Mouse (Mus musculus): ENCODE data around the gene Idh1. TPM values are rescaled to one million over a fixed set of nuclear protein-coding genes. Genes with fewer than 3 reads are reported as not detected.
"Not testable (repeated sequence)": the region's sequence is repeated elsewhere in the genome, so short reads cannot be mapped to it uniquely, and the experiment has no call there.

The Idh1 gene
- polyA plus RNA-seq (2012; ENCODE audit: insufficient read depth, insufficient read length, missing spikeins): 333 and 355 TPM in 2 replicates

DNA sequence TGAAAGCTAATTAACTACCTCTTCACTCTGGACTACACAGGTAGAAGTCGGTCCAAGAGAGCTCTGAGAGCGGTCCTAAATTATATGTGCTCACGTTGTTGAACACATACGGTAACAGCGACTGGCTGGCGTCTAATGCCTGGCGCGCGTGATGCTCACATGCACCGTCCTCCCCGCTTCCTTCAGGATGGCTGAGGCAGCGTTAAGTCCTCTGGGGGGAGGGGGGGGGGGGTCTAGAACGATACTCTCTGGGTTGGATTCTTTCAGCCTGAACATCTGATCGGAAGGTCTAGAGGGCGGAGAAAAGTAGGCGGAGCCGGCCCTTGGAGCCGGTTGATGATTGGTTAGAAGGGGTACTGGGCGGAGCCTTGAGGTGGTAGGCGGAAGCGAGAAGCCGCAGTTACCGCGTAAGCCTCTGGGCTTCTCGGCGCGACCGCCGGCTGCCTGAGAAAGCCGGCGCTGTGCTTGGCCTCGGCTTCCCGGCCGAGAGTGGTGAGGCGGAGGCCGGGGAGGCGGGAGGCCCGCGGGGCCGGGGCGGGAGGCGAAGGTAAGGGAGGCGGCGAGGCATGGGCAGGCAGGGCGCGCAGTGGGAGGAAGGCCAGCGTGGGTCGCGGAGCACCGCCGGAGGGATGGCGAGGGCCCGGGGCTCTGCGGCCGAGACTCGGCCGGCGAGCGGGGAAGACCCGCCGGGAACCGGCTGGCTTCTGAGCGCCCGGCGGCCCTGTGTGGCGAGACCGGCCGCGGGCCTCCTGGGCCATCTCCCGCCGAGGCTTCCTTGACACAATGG lies at the start of gene Idh1, which contains the start of gene Pikfyve:
Idh1 (minus strand) TSS at position 214 of the 787 bp plus-strand sequence.
Pikfyve (plus strand) TSS at position 397 of the 787 bp plus-strand sequence.
- Histone ChIP-seq H3K4me1 (ENCODE audit: control insufficient read depth, insufficient read depth, insufficient read length, low read length) (no peaks in the 10 kb centered on the region; the same call in none of the 2 replicates), H3K27ac (replicated peaks; ENCODE audit: low read depth, low read length) (peak within 1 kb of the TSS; percentile 13), H3K4me3 (ENCODE audit: insufficient read depth, low read depth, low read length) (peak within 1 kb of the TSS; percentile 77)

DNA sequence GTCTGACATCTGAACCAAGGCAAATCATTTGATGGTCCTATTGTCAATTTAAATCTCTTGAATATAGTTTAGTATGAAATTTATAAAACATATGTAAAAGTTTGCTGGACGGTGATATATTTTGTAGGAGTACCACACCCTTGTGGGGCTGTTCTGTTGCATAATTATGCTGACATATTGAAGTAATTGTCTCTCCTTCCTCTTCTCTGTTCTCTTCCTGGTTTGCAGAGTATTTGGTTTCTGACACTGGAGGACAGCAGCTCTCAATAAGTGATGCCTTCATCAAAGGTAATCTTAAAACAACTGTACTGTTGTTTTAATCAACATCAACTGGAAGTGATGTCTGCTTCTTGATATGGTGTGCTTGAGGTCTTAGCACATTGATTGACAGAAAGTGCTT lies 44.3 kb upstream of the Idh1 start:
- no peaks in the 10 kb centered on the region for H3K4me1 ChIP-seq (ENCODE audit: control insufficient read depth, insufficient read depth, insufficient read length, low read length)
- H3K4me3 ChIP-seq (ENCODE audit: insufficient read depth, low read depth, low read length): no peak overlapping the region
- H3K27ac ChIP-seq (replicated peaks; ENCODE audit: low read depth, low read length): no peak overlapping the region

DNA sequence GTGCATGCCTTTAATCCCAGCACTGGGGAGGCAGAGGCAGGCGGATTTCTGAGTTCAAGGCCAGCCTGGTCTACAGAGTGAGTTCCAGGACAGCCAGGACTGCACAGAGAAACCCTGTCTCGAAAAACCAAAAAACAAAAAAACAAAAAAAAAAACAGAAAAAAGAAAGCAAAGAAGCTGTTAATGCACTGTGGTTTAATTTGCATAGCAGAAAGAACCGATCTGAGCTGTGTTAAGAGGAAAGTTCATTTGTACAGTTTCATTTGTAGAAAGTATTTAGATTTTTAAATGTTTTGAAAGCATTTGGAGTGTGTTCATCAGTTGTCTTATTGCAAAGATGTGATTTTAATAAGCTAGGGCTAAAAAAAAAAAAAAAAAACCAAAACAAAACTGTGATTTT lies 43.5 kb upstream of the Idh1 start:
- not testable (repeated sequence) for H3K4me1 ChIP-seq (ENCODE audit: control insufficient read depth, insufficient read depth, insufficient read length, low read length); H3K27ac ChIP-seq (replicated peaks; ENCODE audit: low read depth, low read length); H3K4me3 ChIP-seq (ENCODE audit: insufficient read depth, low read depth, low read length)

DNA sequence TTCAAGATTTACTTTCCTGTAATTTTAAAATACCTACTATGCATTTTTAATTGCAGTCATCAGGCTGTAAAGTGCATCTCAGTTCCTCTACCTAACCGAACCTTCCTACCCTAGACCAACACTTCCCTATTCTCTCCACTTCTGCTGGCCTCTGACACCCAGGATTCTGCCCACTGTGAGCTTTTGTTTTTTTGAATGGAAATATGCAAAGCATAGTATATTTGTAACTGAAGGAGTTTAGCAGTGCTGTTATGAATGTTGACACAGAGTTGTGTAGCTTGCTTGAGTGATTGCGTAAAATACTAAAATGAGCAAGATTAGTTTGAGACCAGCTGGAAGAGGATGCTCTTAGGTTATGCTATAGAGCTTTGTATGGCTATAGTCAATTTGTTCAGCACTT lies 41.4 kb upstream of the Idh1 start:
- Histone ChIP-seq H3K4me1 (ENCODE audit: control insufficient read depth, insufficient read depth, insufficient read length, low read length) (no peaks in the 10 kb centered on the region), H3K27ac (replicated peaks; ENCODE audit: low read depth, low read length) (no peak overlapping the region), H3K4me3 (ENCODE audit: insufficient read depth, low read depth, low read length) (no peak overlapping the region)

DNA sequence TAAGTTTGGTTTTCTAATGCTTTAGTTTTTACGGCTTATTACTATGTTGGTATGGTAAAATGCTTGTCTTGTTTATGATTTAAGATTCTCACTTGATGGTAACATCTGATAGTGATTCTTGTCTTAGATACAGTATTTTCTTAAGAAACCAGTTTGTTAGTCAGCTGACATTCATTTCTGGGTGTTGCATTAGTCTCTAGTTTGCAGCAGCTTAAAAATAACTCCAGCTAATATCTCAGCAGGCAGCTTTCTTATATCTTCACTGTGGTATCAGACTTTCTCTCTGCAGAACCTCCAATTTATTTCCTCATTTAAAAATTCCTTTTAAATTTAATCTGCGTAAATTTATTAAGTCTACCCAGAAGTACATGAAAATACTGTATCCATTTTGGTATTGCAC lies 37.4 kb upstream of the Idh1 start:
- Histone ChIP-seq H3K27ac (replicated peaks; ENCODE audit: low read depth, low read length) (no peak overlapping the region), H3K4me1 (ENCODE audit: control insufficient read depth, insufficient read depth, insufficient read length, low read length) (no peaks in the 10 kb centered on the region), H3K4me3 (ENCODE audit: insufficient read depth, low read depth, low read length) (no peak overlapping the region)

DNA sequence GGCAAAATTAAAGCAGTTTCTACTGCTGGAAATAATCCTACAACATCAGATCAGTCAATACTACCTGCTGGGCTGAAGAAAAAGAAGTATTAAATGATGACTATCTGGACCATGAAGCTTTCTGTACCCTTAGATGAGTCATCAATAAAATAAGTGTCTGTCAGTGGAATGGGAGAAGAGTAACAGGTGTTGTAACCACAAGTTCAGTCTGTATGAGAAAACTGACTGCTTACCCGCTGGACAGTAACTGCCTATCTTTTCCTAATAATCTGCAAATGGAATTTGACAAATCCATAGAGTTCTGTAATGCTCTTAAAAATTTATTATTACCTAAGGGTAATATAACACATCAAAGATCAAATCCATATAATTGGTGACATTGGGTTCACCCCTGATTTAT lies 31.7 kb upstream of the Idh1 start:
- no peak overlapping the region for H3K4me3 ChIP-seq (ENCODE audit: insufficient read depth, low read depth, low read length)
- H3K4me1 ChIP-seq (ENCODE audit: control insufficient read depth, insufficient read depth, insufficient read length, low read length): no peaks in the 10 kb centered on the region
- no peak overlapping the region for H3K27ac ChIP-seq (replicated peaks; ENCODE audit: low read depth, low read length)

DNA sequence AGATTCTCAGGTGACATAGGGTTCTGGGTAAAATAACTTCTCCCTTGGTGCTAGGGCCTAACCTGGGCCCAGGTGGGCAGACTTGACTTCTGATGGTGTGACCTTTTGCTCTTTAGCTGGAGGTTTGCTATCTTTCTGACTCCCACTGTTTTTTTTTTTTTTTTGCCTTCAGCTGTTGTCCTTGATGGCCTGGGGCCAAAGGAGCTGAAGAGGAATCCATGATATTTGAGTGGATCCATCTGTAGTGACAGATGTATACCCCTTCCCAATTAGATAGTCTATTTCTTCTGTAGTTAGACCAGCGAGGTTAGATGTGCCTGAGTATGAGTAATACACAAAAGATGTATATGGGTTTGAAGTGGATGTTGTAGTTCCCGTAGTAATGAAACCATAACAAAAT lies 31.3 kb upstream of the Idh1 start:
- Histone ChIP-seq H3K4me3 (ENCODE audit: insufficient read depth, low read depth, low read length) (no peak overlapping the region), H3K27ac (replicated peaks; ENCODE audit: low read depth, low read length) (no peak overlapping the region), H3K4me1 (ENCODE audit: control insufficient read depth, insufficient read depth, insufficient read length, low read length) (no peaks in the 10 kb centered on the region)

DNA sequence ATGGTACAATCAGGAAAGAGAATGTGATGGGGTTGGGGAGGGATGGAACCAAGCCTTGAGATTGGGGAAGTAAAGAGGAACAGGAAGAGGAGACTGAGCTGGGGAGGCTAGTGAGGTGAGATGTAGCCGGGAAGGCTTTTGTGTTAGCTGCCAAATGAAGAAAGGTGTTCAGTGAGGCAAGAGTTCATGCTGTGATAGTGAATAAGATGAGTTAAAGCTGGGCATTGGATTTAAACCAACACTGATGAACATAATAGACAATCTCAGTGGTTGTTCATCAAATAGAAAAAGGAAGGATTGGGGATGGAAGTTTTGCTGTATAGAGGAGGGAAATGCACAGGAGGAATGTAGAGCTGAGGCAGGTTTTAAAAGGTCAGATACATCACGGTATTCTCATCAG lies 26.9 kb upstream of the Idh1 start:
- no peaks in the 10 kb centered on the region for H3K4me1 ChIP-seq (ENCODE audit: control insufficient read depth, insufficient read depth, insufficient read length, low read length)
- no peak overlapping the region for H3K27ac ChIP-seq (replicated peaks; ENCODE audit: low read depth, low read length)
- no peak overlapping the region for H3K4me3 ChIP-seq (ENCODE audit: insufficient read depth, low read depth, low read length)

DNA sequence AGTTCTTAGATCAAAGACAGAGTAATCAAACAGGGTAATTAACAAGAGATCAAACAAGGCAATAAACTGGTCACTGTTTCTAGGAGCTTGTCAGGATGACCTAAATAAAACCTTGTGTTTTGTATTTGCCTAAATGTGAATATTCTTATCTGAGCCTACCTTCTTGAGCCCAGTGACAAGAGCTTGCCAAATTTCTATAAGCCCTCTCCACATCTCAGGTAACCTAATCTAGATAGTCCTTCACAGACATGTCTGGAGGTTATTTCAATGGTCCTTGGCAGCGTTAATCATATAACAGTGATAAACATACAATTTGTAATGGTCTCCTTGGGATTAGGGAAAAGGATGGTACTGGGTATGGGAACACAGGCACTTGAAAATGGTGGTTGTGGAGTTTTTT lies 18.0 kb upstream of the Idh1 start:
- Histone ChIP-seq H3K27ac (replicated peaks; ENCODE audit: low read depth, low read length) (no peak overlapping the region), H3K4me3 (ENCODE audit: insufficient read depth, low read depth, low read length) (no peak overlapping the region), H3K4me1 (ENCODE audit: control insufficient read depth, insufficient read depth, insufficient read length, low read length) (no peaks in the 10 kb centered on the region)

DNA sequence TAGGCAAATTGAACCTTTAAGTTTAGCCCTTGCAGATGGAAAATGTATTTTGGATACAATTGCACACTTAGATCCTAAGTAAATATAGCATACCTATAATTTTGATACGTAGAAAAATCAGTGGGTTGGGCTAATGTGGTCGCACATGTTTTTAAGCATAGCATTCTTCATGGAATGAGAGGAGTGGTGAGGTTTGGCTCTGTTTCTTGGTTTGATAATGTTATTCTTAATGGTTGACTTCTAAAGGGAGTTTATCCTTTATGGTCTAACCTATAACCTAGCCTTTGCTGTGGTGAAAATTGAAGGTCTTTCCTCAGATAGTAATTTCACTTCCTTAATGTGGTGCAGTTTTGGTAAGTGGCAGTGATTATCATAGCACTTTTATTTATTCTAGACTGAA lies 12.6 kb upstream of the Idh1 start:
- no peak overlapping the region for H3K27ac ChIP-seq (replicated peaks; ENCODE audit: low read depth, low read length)
- no peak overlapping the region for H3K4me3 ChIP-seq (ENCODE audit: insufficient read depth, low read depth, low read length)
- H3K4me1 ChIP-seq (ENCODE audit: control insufficient read depth, insufficient read depth, insufficient read length, low read length): no peaks in the 10 kb centered on the region

DNA sequence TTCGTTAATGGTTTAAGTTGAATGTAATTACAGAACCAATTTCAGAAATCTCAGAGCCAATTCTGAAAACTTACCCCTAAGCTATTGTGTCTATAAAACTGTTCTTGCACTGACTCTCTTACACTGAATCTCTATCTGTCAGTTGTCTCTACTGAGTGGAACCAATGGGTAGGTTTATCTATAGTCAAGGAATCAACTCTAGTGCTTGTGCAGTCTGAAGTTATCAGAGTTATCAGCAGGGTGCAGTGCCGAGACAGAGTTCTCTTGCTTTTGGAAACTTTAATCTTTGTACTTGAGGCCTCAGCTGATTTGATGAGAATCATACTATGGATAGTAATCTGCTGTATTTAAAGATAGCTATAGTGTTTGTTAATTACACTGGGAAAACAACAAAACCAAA lies 12.1 kb upstream of the Idh1 start:
- no peak overlapping the region for H3K27ac ChIP-seq (replicated peaks; ENCODE audit: low read depth, low read length)
- no peak overlapping the region for H3K4me3 ChIP-seq (ENCODE audit: insufficient read depth, low read depth, low read length)
- H3K4me1 ChIP-seq (ENCODE audit: control insufficient read depth, insufficient read depth, insufficient read length, low read length): no peaks in the 10 kb centered on the region

DNA sequence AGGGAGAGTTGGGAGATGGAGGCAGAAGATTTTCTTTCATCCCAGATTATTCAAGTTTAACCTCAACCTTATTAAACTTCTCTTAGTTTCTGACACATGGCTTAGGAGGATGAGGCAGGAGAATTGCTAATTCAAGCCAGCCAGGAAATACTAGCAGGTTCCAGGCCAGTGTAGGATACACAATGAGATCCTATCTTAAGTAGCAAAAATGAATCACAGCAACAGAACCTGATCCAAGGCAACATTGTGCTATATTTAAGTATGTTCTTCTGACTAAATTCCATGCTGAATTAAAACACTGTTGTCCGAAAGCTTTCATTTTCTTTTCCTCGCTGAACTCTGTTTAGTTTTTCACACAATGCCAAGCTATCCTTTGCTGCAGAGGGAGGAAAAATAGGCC lies 6.9 kb upstream of the Idh1 start:
- H3K4me1 ChIP-seq (ENCODE audit: control insufficient read depth, insufficient read depth, insufficient read length, low read length): peaks cover 4% of the 10 kb centered on the region; the same call in 1 of the 2 replicates
- no peak overlapping the region for H3K4me3 ChIP-seq (ENCODE audit: insufficient read depth, low read depth, low read length)
- peak overlapping the region; percentile 42 for H3K27ac ChIP-seq (replicated peaks; ENCODE audit: low read depth, low read length)

DNA sequence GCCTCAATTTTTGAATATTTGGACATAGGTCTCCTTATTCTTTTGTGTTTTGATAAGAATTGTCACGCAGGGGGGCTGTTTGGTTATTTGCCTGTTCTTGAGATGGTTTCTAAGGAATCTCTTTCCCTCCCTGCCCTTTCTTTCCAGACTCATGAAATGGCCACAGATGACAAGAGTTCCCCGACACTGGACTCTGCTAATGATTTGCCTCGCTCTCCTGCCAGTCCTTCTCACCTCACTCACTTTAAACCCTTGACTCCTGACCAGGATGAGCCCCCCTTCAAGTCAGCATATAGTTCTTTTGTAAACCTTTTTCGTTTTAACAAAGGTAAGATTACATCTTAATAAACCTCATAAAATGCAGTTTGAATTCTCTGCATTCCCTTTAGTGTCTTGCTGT lies 3.9 kb upstream of the Idh1 start:
- no peak overlapping the region for H3K27ac ChIP-seq (replicated peaks; ENCODE audit: low read depth, low read length)
- H3K4me1 ChIP-seq (ENCODE audit: control insufficient read depth, insufficient read depth, insufficient read length, low read length): peaks cover 4% of the 10 kb centered on the region
- no peak overlapping the region for H3K4me3 ChIP-seq (ENCODE audit: insufficient read depth, low read depth, low read length)

DNA sequence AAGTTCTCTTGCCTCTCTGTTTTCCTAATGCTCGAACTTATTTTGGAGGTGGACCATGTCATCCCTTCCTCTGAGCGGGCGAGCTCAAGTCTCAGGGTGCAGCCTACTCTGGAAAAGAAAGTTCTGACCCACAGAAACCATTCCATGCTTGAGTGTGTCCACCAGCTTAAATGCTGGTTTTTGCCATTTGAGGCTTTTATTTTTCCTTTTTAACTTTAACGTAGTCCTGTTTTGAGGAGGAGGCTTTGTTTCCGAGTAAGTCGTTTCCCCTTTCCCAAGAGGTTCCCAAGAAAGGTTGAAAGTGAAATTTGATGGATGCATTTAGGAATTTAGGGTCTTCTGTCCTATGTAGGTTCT lies 752 bp upstream of the Idh1 start:
- peak overlapping the region; percentile 77 for H3K4me3 ChIP-seq (ENCODE audit: insufficient read depth, low read depth, low read length)
- H3K4me1 ChIP-seq (ENCODE audit: control insufficient read depth, insufficient read depth, insufficient read length, low read length): no peaks in the 10 kb centered on the region; the same call in none of the 2 replicates
- no peak overlapping the region for H3K27ac ChIP-seq (replicated peaks; ENCODE audit: low read depth, low read length)

DNA sequence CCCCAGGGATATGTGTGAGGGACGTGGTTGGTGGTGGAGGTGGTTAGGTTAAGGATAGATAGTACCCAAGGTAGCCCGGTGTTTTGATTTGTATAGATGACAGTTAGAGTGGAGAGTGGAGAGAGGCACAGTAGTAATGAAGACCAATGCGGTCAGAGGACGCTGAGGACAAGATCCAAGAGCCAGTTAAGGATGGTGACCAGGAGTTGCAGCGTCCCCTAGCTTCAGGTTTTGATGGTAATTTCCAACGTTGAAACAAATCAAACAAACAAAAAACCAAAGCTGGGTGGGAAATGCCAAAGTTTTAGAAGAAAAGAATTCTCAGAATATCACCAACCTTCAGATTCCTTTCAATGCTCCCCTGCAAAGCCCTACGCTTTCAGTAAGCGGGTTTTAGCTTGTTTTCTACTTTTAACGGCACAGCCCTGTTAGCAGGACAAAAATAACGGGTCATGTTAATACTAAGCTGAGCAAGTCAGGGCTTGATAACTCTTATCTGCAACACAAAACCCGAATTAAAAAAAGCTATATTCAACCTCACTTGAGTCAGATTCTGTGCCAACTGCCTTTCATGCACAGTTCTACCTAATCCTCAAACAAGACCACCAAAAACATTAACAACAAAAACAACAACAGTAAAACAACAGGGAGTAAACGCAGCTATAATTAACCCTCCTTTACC lies 635 bp downstream of the Idh1 start:
- Histone ChIP-seq H3K27ac (replicated peaks; ENCODE audit: low read depth, low read length) (peak overlapping the region; percentile 13), H3K4me3 (ENCODE audit: insufficient read depth, low read depth, low read length) (peak overlapping the region; percentile 62), H3K4me1 (ENCODE audit: control insufficient read depth, insufficient read depth, insufficient read length, low read length) (no peaks in the 10 kb centered on the region; the same call in none of the 2 replicates)

DNA sequence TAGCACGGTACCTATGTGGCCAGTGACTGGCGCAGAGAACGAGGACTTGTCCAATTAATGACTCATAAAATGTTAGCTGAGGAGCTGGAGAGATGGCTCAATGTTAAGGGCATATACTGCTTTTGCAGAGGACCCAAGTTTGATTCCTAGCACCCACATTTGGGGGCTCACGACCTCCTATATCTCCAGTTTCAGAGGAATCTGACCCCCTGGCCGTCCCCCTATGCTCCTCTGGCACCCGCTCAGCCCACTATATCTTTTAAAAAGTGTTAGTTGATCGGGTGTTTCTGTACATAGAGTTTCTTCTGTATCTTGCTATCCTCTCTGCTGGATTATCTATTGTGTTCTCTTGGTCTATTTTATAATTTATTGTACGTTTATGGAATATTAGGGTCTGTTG lies 1.3 kb downstream of the Idh1 start:
- no peak overlapping the region for H3K4me3 ChIP-seq (ENCODE audit: insufficient read depth, low read depth, low read length)
- H3K27ac ChIP-seq (replicated peaks; ENCODE audit: low read depth, low read length): no peak overlapping the region
- no peaks in the 10 kb centered on the region; the same call in none of the 2 replicates for H3K4me1 ChIP-seq (ENCODE audit: control insufficient read depth, insufficient read depth, insufficient read length, low read length)

Data from brown adipose tissue, adult 24 weeks (tissue).